Mouse (Mus musculus): ENCODE results near the gene Lrrc4c. TPM values are rescaled to one million over a fixed set of nuclear protein-coding genes. Genes with fewer than 3 reads are reported as not detected.

Lrrc4c gene
- polyA plus RNA-seq, 1 experiment, result not detected

- H3K27me3 ChIP-seq (ENCODE audit: control insufficient read depth, insufficient read depth, low read length, poor library complexity, severe bottlenecking), result no peaks in the 10 kb centered on the region
- no peak overlapping the region for H3K27ac ChIP-seq (ENCODE audit: insufficient read depth, low read length)
- H3K4me3 ChIP-seq (ENCODE audit: low read depth, low read length), result no peak overlapping the region
- TF ChIP-seq EP300 (IDR thresholded peaks at IDR 0.05; ENCODE audit: insufficient read depth, low read depth, low read length) (no peak), CTCF (IDR thresholded peaks at IDR 0.05; ENCODE audit: low read depth, low read length) (no peak), POLR2A (IDR thresholded peaks at IDR 0.05; ENCODE audit: insufficient read depth, low read length) (no peak)
- no peaks in the 10 kb centered on the region for H3K36me3 ChIP-seq (ENCODE audit: control insufficient read depth, insufficient read depth, low read length, poor library complexity, severe bottlenecking)
- H3K9ac ChIP-seq (ENCODE audit: low read depth, poor library complexity, severe bottlenecking), result no peak overlapping the region
- H3K9me3 ChIP-seq (replicated peaks; ENCODE audit: control insufficient read depth, insufficient read depth, low read length, poor library complexity, severe bottlenecking), result no peaks in the 10 kb centered on the region
- no peaks in the 10 kb centered on the region for H3K4me1 ChIP-seq (ENCODE audit: control insufficient read depth, insufficient read depth, low read length)
These were observed 1000.0 kb downstream of the Lrrc4c start for GRCm38 (mm10) chr2:97318008-97318407.

- TF ChIP-seq CTCF (IDR thresholded peaks at IDR 0.05; ENCODE audit: low read depth, low read length) (no peak), POLR2A (IDR thresholded peaks at IDR 0.05; ENCODE audit: insufficient read depth, low read length) (no peak), EP300 (IDR thresholded peaks at IDR 0.05; ENCODE audit: insufficient read depth, low read depth, low read length) (no peak)
- Histone ChIP-seq H3K27me3 (ENCODE audit: control insufficient read depth, insufficient read depth, low read length, poor library complexity, severe bottlenecking) (no peaks in the 10 kb centered on the region), H3K4me1 (ENCODE audit: control insufficient read depth, insufficient read depth, low read length) (no peaks in the 10 kb centered on the region), H3K36me3 (ENCODE audit: control insufficient read depth, insufficient read depth, low read length, poor library complexity, severe bottlenecking) (no peaks in the 10 kb centered on the region), H3K9me3 (replicated peaks; ENCODE audit: control insufficient read depth, insufficient read depth, low read length, poor library complexity, severe bottlenecking) (no peaks in the 10 kb centered on the region), H3K4me3 (ENCODE audit: low read depth, low read length) (no peak overlapping the region), H3K9ac (ENCODE audit: low read depth, poor library complexity, severe bottlenecking) (no peak overlapping the region), H3K27ac (ENCODE audit: insufficient read depth, low read length) (no peak overlapping the region)
These were observed 1000.6 kb downstream of the Lrrc4c start for GRCm38 (mm10) chr2:97318536-97318935.

- no peak overlapping the region for H3K9ac ChIP-seq (ENCODE audit: low read depth, poor library complexity, severe bottlenecking)
- H3K9me3 ChIP-seq (replicated peaks; ENCODE audit: control insufficient read depth, insufficient read depth, low read length, poor library complexity, severe bottlenecking), result no peaks in the 10 kb centered on the region
- TF ChIP-seq EP300 (IDR thresholded peaks at IDR 0.05; ENCODE audit: insufficient read depth, low read depth, low read length), result no peak
- no peak for TF ChIP-seq POLR2A (IDR thresholded peaks at IDR 0.05; ENCODE audit: insufficient read depth, low read length)
- no peak for TF ChIP-seq CTCF (IDR thresholded peaks at IDR 0.05; ENCODE audit: low read depth, low read length)
- H3K36me3 ChIP-seq (ENCODE audit: control insufficient read depth, insufficient read depth, low read length, poor library complexity, severe bottlenecking), result no peaks in the 10 kb centered on the region
- H3K27me3 ChIP-seq (ENCODE audit: control insufficient read depth, insufficient read depth, low read length, poor library complexity, severe bottlenecking), result no peaks in the 10 kb centered on the region
- no peak overlapping the region for H3K4me3 ChIP-seq (ENCODE audit: low read depth, low read length)
- no peak overlapping the region for H3K27ac ChIP-seq (ENCODE audit: insufficient read depth, low read length)
- H3K4me1 ChIP-seq (ENCODE audit: control insufficient read depth, insufficient read depth, low read length), result no peaks in the 10 kb centered on the region
These were observed 1014.2 kb downstream of the Lrrc4c start for GRCm38 (mm10) chr2:97332084-97332682.

- H3K9me3 ChIP-seq (replicated peaks; ENCODE audit: control insufficient read depth, insufficient read depth, low read length, poor library complexity, severe bottlenecking), result no peaks in the 10 kb centered on the region
- H3K27me3 ChIP-seq (ENCODE audit: control insufficient read depth, insufficient read depth, low read length, poor library complexity, severe bottlenecking), result no peaks in the 10 kb centered on the region
- no peak overlapping the region for H3K4me3 ChIP-seq (ENCODE audit: low read depth, low read length)
- H3K36me3 ChIP-seq (ENCODE audit: control insufficient read depth, insufficient read depth, low read length, poor library complexity, severe bottlenecking), result no peaks in the 10 kb centered on the region
- no peak overlapping the region for H3K27ac ChIP-seq (ENCODE audit: insufficient read depth, low read length)
- H3K9ac ChIP-seq (ENCODE audit: low read depth, poor library complexity, severe bottlenecking), result no peak overlapping the region
- TF ChIP-seq POLR2A (IDR thresholded peaks at IDR 0.05; ENCODE audit: insufficient read depth, low read length), result no peak
- no peaks in the 10 kb centered on the region for H3K4me1 ChIP-seq (ENCODE audit: control insufficient read depth, insufficient read depth, low read length)
These were observed 1021.7 kb downstream of the Lrrc4c start for GRCm38 (mm10) chr2:97339627-97340026.

- TF ChIP-seq CTCF (IDR thresholded peaks at IDR 0.05; ENCODE audit: low read depth, low read length), result no peak
- no peak for TF ChIP-seq EP300 (IDR thresholded peaks at IDR 0.05; ENCODE audit: insufficient read depth, low read depth, low read length)
- TF ChIP-seq POLR2A (IDR thresholded peaks at IDR 0.05; ENCODE audit: insufficient read depth, low read length), result no peak
These were observed 1043.3 kb downstream of the Lrrc4c start for GRCm38 (mm10) chr2:97361235-97361634.

GRCm38 (mm10) chr2:97369978-97370377 is 1052.0 kb downstream of the Lrrc4c start:
- Histone ChIP-seq H3K4me3 (ENCODE audit: low read depth, low read length) (no peak overlapping the region), H3K36me3 (ENCODE audit: control insufficient read depth, insufficient read depth, low read length, poor library complexity, severe bottlenecking) (no peaks in the 10 kb centered on the region), H3K9ac (ENCODE audit: low read depth, poor library complexity, severe bottlenecking) (no peak overlapping the region), H3K27me3 (ENCODE audit: control insufficient read depth, insufficient read depth, low read length, poor library complexity, severe bottlenecking) (no peaks in the 10 kb centered on the region), H3K4me1 (ENCODE audit: control insufficient read depth, insufficient read depth, low read length) (no peaks in the 10 kb centered on the region), H3K9me3 (replicated peaks; ENCODE audit: control insufficient read depth, insufficient read depth, low read length, poor library complexity, severe bottlenecking) (no peaks in the 10 kb centered on the region), H3K27ac (ENCODE audit: insufficient read depth, low read length) (no peak overlapping the region)
- TF ChIP-seq CTCF (IDR thresholded peaks at IDR 0.05; ENCODE audit: low read depth, low read length) (no peak), POLR2A (IDR thresholded peaks at IDR 0.05; ENCODE audit: insufficient read depth, low read length) (no peak), EP300 (IDR thresholded peaks at IDR 0.05; ENCODE audit: insufficient read depth, low read depth, low read length) (no peak)

More at GRCm38 (mm10) chr2:97361235-97361634, 1043.3 kb downstream of the Lrrc4c start:
- no peak overlapping the region for H3K27ac ChIP-seq (ENCODE audit: insufficient read depth, low read length)
- H3K9ac ChIP-seq (ENCODE audit: low read depth, poor library complexity, severe bottlenecking), result no peak overlapping the region
- no peak overlapping the region for H3K4me3 ChIP-seq (ENCODE audit: low read depth, low read length)
- H3K9me3 ChIP-seq (replicated peaks; ENCODE audit: control insufficient read depth, insufficient read depth, low read length, poor library complexity, severe bottlenecking), result no peaks in the 10 kb centered on the region
- H3K27me3 ChIP-seq (ENCODE audit: control insufficient read depth, insufficient read depth, low read length, poor library complexity, severe bottlenecking), result no peaks in the 10 kb centered on the region
- H3K4me1 ChIP-seq (ENCODE audit: control insufficient read depth, insufficient read depth, low read length), result no peaks in the 10 kb centered on the region
- no peaks in the 10 kb centered on the region for H3K36me3 ChIP-seq (ENCODE audit: control insufficient read depth, insufficient read depth, low read length, poor library complexity, severe bottlenecking)

Data from ES-Bruce4 (cell line).